Mouse (Mus musculus) WW6 (cell line): Measurements from ENCODE around the gene Ntpcr.

ENCODE experiments used
- DNase-seq: peaks from one replicate; pipeline ENCODE4 v3.0.0-alpha.2; 2013; ENCODE audit warnings: low read depth, low spot score

The Ntpcr gene

GRCm38 (mm10) chr8:125725037-125725820 lies 4.5 kb upstream of the Ntpcr start:
- no peak for DNase-seq

- DNase-seq = no peak
These were observed 3.6 kb upstream of the Ntpcr start for GRCm38 (mm10) chr8:125726143-125726542.

GRCm38 (mm10) chr8:125726986-125727385 lies 2.8 kb upstream of the Ntpcr start:
- no peak for DNase-seq

- no peak for DNase-seq
These were observed 2.0 kb upstream of the Ntpcr start for GRCm38 (mm10) chr8:125727797-125728196.

- DNase-seq = peak; percentile 73
These were observed 4.5 kb downstream of the Ntpcr start for GRCm38 (mm10) chr8:125733964-125734956.

GRCm38 (mm10) chr8:125738956-125739355 lies 9.2 kb downstream of the Ntpcr start:
- no peak for DNase-seq

GRCm38 (mm10) chr8:125740655-125741054 lies 10.9 kb downstream of the Ntpcr start:
- DNase-seq = no peak

- DNase-seq = no peak
These were observed 11.6 kb downstream of the Ntpcr start for GRCm38 (mm10) chr8:125741377-125741776.

GRCm38 (mm10) chr8:125741855-125742254 lies 12.1 kb downstream of the Ntpcr start:
- no peak for DNase-seq

GRCm38 (mm10) chr8:125742406-125742805 lies 12.6 kb downstream of the Ntpcr start:
- no peak for DNase-seq

GRCm38 (mm10) chr8:125744914-125745576 lies 15.3 kb downstream of the Ntpcr start:
- DNase-seq = no peak

GRCm38 (mm10) chr8:125747390-125747789 lies 17.6 kb downstream of the Ntpcr start:
- no peak for DNase-seq

GRCm38 (mm10) chr8:125750846-125751245 lies 21.1 kb downstream of the Ntpcr start:
- no peak for DNase-seq

- DNase-seq = no peak
These were observed 26.1 kb downstream of the Ntpcr start for GRCm38 (mm10) chr8:125755896-125756295.

GRCm38 (mm10) chr8:125756391-125757105 lies 26.8 kb downstream of the Ntpcr start:
- DNase-seq = no peak

GRCm38 (mm10) chr8:125757106-125757496 lies 27.3 kb downstream of the Ntpcr start:
- DNase-seq = no peak

- no peak for DNase-seq
These were observed 29.3 kb downstream of the Ntpcr start for GRCm38 (mm10) chr8:125759022-125759421.

GRCm38 (mm10) chr8:125763066-125763786 lies 33.5 kb downstream of the Ntpcr start:
- no peak for DNase-seq

GRCm38 (mm10) chr8:125768079-125768478 lies 38.3 kb downstream of the Ntpcr start:
- no peak for DNase-seq

- DNase-seq = no peak
These were observed 42.5 kb downstream of the Ntpcr start for GRCm38 (mm10) chr8:125772300-125772699.
